Mouse (Mus musculus) cerebellum, adult 11-12 months (tissue): ENCODE measurements at regions not wholly inside any gene's neighbourhood (a gene's known extent, or its start where the extent isn't known, plus 50 kb on each side); places are given as distances from the start of the nearest gene placed in this dataset.

ENCODE experiments used
- DNase-seq: peaks from one replicate; pipeline ENCODE4 v3.0.0; 2022

DNA sequence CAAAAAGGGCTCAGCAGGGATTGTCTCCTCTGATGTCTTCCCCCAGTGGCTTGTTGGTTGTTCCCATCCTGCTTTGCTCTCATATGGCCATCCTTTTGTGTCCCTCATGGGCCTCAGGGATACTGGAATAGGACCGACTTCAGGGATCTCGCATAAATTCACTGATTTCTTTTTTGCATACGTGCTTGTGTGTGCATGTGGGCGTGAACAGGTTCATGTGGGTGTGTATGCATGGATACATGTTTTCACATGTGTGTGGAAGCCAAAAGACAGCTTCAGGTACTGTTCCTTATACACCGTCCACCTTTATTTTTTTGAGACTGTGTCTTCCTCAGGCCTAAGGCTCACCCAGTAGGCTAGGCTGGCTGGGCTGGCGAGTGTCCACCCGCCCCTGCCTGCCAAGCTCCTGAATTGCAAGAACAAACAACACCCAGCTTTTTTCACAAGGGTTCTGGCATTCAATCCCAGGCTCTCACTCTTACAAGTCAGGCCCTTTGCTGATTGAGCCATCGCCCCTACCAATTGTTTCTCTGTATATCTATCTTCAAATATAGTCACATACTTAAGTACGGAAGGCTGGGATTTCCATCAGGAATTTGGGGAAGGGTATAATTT lies 127.0 kb upstream of the Hmgn3 start:
- DNase-seq = no peak

DNA sequence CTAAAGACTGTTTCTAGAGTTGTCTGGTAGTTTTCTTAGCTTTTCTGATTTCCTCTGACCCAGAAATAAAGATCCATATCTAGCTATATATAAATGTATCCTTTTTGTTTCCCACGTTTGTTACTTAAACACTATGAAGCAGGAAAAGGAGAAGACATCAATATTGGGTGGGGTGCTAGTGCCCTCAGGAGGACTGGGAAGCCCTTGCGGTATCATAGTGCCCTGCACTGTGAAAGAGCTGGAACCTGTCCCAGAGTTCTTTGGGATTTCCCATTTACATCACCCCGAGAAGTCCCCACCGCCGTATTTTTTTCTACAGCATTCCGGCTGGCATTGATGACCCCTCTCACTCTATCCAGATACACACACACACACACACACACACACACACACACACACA lies 119.3 kb upstream of the Hmgn3 start:
- no peak for DNase-seq

DNA sequence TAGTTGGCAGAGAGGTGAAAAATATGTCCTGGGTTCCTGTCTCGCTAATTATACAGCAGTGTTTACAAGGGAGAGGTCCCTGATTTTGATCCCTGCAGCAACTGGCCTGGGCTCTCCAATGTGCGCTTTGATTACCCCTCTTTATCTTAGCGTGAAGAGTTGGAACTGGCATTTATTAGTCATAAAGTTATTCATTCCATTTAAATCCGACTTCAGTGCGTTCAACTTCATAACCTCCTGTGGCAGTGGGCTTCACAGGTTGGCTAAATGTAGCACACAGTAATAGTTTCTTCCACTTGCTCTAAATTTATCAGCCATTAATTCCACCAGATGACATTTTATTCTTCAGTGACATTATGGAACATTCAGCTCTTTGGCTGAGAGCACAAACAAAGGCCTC lies 113.0 kb upstream of the Hmgn3 start:
- DNase-seq = no peak

GRCm38 (mm10) chr9:83258986-83259385 lies 112.5 kb upstream of the Hmgn3 start:
- DNase-seq = no peak

DNA sequence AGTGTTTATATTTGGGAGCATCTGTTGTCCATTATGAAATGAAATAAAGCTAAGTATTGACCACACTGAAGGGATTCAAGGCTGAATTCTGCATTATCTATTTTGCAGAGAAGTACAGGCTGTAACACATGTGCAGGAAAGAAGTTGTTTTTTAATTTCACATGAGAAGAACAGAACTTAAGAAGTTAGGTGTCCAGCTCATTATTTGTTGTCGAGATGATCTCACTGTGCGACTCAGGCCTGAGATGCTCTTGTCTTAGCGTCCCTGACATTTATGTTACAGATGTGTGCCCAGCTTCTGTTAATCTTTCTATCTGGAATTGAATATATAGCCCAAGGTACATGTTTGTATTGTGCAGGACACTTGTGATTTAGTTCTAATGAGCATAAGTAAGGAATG lies 112.0 kb upstream of the Hmgn3 start:
- DNase-seq = no peak

DNA sequence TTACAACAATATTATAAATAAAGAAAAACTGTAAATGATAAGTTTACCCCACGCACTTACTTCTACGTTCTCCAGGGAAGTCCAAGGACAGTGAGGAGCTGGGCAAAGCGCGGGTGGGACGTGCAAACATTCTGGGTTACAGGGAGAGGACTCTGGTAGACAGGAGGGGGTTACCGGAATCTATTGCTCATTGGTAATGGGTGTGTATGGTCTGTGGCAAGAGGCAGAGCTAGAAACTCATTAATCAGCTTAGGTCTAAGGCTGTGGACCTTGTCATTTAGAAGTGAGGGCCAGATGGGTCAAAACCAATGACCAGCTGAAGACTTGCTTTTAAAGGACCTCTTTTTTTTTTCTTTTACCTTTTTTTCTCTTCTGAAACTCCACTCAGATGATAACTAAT lies 107.9 kb upstream of the Hmgn3 start:
- DNase-seq = no peak

GRCm38 (mm10) chr9:83253789-83254188 lies 107.3 kb upstream of the Hmgn3 start:
- no peak for DNase-seq

GRCm38 (mm10) chr9:83251793-83252192 lies 105.3 kb upstream of the Hmgn3 start:
- no peak for DNase-seq

DNA sequence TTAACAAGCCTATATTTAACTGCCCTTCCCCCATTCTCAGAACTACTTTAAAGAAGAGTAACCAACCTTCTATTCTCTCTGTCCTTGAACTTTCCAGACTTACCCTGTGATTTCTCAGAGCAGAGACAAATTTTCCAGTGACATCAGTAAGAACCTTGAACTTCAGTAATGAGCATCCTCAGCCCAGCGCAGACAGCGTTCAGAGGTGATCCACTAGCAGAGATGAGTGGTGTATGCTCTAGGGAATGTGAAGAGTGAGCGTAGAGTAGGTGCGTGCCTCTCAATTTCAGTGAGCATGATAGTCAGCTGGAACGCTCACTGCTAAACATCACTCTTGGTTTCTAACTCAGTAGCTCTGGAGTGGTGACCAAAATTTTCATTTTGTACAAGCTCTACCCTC lies 103.4 kb upstream of the Hmgn3 start:
- DNase-seq = no peak

GRCm38 (mm10) chr9:83248164-83248730 lies 101.8 kb upstream of the Hmgn3 start:
- no peak for DNase-seq

DNA sequence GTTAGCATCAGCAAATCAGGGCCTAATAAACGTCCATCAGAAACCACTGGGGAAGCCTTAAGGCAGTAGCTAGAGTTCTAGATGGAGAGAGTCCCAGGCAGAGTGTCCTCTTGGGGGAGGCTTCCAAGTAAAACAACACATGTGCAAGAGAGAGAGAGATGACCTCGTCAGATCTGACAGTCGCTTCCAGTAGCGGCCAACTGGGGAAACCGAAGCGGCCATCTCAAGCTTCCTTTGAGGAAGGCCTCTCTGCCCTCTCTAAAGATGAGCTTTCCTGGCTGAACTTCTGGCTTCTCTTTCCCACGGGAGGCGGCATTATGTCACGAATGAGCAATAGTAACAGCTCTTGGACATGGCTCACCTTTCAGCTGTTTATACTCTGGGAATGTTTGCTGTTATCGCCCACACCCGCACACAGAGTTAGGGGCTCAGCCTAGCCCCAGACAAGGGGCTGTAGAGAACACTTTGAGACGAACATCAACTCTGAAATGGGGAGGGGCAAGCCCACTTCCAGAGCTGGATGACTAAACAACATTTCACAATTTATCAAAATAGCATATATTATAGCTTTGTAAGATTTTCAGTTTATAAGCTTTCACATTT lies 100.7 kb upstream of the Hmgn3 start:
- no peak for DNase-seq

DNA sequence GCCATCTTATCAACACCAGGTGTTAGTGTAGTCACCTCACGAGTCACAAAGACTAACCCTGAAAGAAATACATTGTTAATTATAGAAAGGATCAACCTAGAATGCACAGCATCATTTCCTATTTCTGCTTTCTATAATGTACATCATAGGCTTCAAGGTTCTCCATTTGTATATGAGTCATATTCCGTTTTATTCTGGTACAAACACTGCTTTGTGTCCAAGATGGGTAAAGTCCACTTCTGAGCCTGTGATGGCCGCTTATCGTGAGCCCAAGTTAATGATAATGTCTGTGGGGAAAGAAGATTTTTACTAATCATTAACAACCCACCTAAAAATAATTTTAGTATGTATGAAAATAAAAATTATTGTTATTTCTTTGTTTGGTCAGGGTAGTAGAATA lies 94.6 kb upstream of the Hmgn3 start:
- no peak for DNase-seq

DNA sequence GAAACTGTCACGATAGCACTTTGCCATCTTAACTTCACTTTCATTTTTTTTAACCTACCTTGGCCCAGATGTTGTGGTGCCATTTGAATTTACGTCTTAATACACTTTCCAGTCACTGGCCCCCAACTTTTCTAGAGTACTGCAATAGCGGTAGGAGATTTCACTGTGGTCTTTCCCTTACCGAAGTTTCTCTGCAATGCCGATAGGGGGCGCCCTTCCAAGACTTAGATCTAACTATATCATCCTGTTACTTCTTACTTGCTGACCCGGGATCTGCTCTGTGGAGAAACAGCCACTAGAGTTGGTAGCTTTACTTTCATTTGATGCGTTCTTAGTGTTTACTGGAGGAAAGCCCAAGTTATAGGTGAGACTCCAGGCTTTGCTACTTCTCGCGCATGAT lies 92.6 kb upstream of the Hmgn3 start:
- no peak for DNase-seq

DNA sequence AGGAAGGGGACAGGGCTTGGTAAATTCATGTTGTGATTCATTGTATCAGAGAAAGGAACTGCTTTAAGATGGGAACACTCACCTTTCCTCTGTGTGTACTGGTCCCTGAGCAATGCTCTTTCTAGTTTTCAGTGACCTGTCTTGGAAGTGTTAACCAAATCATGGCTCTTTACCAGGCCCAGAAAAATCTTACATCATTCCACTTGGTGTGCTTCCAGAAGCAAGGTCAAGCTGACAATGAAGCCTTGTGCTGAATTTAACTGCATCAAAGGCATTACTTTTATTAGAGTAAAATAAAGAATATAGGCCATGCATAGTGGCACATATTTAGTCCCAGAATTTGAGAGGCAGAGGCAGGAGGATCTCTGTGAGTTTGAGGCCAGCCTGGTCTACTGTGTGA lies 75.4 kb upstream of the Hmgn3 start:
- no peak for DNase-seq

GRCm38 (mm10) chr9:83202583-83202982 lies 56.1 kb upstream of the Hmgn3 start:
- no peak for DNase-seq

DNA sequence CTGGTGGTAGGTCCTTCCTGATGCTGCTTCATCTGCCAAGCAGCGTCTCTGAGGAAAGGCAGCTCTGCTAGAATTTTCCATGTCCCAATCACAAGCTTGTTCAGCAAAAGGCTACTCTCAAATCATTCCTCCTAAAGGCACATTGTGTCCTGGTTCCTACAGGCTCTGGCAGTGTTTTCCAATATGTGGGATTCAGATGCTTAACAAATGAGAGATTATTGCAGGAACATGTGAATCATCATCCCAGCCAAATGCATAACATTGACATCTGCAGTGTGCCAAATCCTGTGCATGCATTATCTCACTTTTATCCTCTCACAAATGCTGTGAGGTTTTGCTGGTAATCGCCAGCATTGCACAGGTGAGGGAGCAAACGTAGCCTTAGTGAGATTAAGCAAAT lies 53.3 kb upstream of the Hmgn3 start:
- DNase-seq = no peak

GRCm38 (mm10) chr9:83199176-83199575 lies 52.7 kb upstream of the Hmgn3 start:
- no peak for DNase-seq

- DNase-seq = no peak
Observed at GRCm38 (mm10) chr9:83197013-83197412, 50.5 kb upstream of the Hmgn3 start.
